ENCODE assay signal across 20 mouse cellular contexts in genomic region chr5:19160256-19160655, GRCm38 (mm10).
DNase-seq lines count a peak whose midpoint lies in the region.
"Had no signal": no experiment of that assay in that cellular context is flagged by ENCODE, and none has a peak within 500 bp of the region (broad histone marks: within the 10 kb centered on the region; RNA-seq: fewer than 3 reads in every experiment).

No protein-coding gene starts in this region.

- peak; percentile 65 for DNase-seq in Muller cell, postnatal 12 days (ENCODE audit: inconsistent ontology term)
- peak; percentile 48 for DNase-seq in brain, adult 2 months (ENCODE audit: low read depth, low spot score)
- peak; percentile 38 for DNase-seq in retina, embryonic 14.5 days (ENCODE audit: low spot score)
- peak; percentile 79 for DNase-seq in retina, postnatal 1 day
- no peak for DNase-seq in cerebellum, adult 9-11 months
- no peak for DNase-seq in adrenal gland, adult 18-20 months (ENCODE audit: low spot score in 2 of 2)
- DNase-seq in adrenal gland, postnatal 25 days: no peak
- DNase-seq in spleen, postnatal 14 days (ENCODE audit: low spot score in 2 of 2): no peak
- DNase-seq: adrenal gland, adult 2 months; adrenal gland, adult 8-10 months; adrenal gland, postnatal 10 days; adrenal gland, postnatal 14 days; adrenal gland, postnatal 36 days; B cell, adult 2 months; cerebellum, adult 11 months; cerebellum, adult 11-12 months; cerebellum, adult 18-20 months; cerebellum, adult 2 months; cerebellum, adult 8-10 months; cerebellum, adult 9-10 months had no signal

Comparison
In these comparisons a context has a peak if more than half of its experiments do, and no peak if none do; other contexts are left out.
1. DNase-seq: peak in Muller cell, postnatal 12 days (single experiment), brain, adult 2 months (single experiment), retina, embryonic 14.5 days (single experiment) and retina, postnatal 1 day (single experiment); none in cerebellum, adult 9-11 months (single experiment), adrenal gland, adult 18-20 months (0 of 2), adrenal gland, postnatal 25 days (single experiment) and spleen, postnatal 14 days (0 of 2).